Mouse (Mus musculus) inflammation-experienced regulatory T-cells, adult 6 months (primary cell): ENCODE data around the gene Btg2. TPM values are rescaled to one million over a fixed set of nuclear protein-coding genes. Genes with fewer than 3 reads are reported as not detected.
A peak's percentile ranks its signal among the peaks of the same experiment; 100 is the strongest.

Experiments used
- ATAC-seq: one replicate; pipeline ENCODE4 v1.8.0; 2017
- polyA plus RNA-seq, 3 experiments: library from polyadenylated mRNA; unstranded; fragments of 100-300 nt; shearing (Covaris generic); gene quantifications; one replicate each; pipeline ENCODE4 v1.2.1; 2017

Btg2 gene
- 100 to 1,000 TPM; 168 to 251 (median 221) TPM for polyA plus RNA-seq

GRCm38 (mm10) chr1:134078802-134079476 lies at the start of gene Btg2:
Btg2 (minus strand) TSS chr1:134079120.
- peak; percentile 67 for ATAC-seq

GRCm38 (mm10) chr1:134122195-134122594 lies 43.3 kb upstream of the Btg2 start:
- ATAC-seq, result no peak

GRCm38 (mm10) chr1:134120179-134120578 lies 41.3 kb upstream of the Btg2 start:
- no peak for ATAC-seq

GRCm38 (mm10) chr1:134117110-134117509 lies 38.2 kb upstream of the Btg2 start:
- ATAC-seq, result no peak

GRCm38 (mm10) chr1:134115424-134115823 lies 36.5 kb upstream of the Btg2 start:
- ATAC-seq, result no peak

GRCm38 (mm10) chr1:134114730-134115129 lies 35.8 kb upstream of the Btg2 start:
- no peak for ATAC-seq

- no peak for ATAC-seq
Observed at GRCm38 (mm10) chr1:134114018-134114417, 35.1 kb upstream of the Btg2 start.

GRCm38 (mm10) chr1:134113560-134113959 lies 34.6 kb upstream of the Btg2 start:
- no peak for ATAC-seq

GRCm38 (mm10) chr1:134110979-134111378 lies 32.1 kb upstream of the Btg2 start, which contains the start of gene Chit1:
Chit1 (plus strand) TSS chr1:134111242.
- peak; percentile 54 for ATAC-seq

GRCm38 (mm10) chr1:134110449-134110848 lies 31.5 kb upstream of the Btg2 start:
- no peak for ATAC-seq

GRCm38 (mm10) chr1:134110015-134110414 lies 31.1 kb upstream of the Btg2 start:
- no peak for ATAC-seq

GRCm38 (mm10) chr1:134107777-134108176 lies 28.9 kb upstream of the Btg2 start:
- ATAC-seq, result no peak

GRCm38 (mm10) chr1:134106719-134107118 lies 27.8 kb upstream of the Btg2 start:
- peak; percentile 87 for ATAC-seq

- no peak for ATAC-seq
Observed at GRCm38 (mm10) chr1:134105764-134106430, 27.0 kb upstream of the Btg2 start.

GRCm38 (mm10) chr1:134105043-134105763 lies 26.3 kb upstream of the Btg2 start:
- ATAC-seq, result no peak

- no peak for ATAC-seq
Observed at GRCm38 (mm10) chr1:134103861-134104260, 24.9 kb upstream of the Btg2 start.

- no peak for ATAC-seq
Observed at GRCm38 (mm10) chr1:134101593-134101992, 22.7 kb upstream of the Btg2 start.

- ATAC-seq, result no peak
Observed at GRCm38 (mm10) chr1:134100928-134101327, 22.0 kb upstream of the Btg2 start.

- ATAC-seq, result no peak
Observed at GRCm38 (mm10) chr1:134100401-134100800, 21.5 kb upstream of the Btg2 start.

GRCm38 (mm10) chr1:134099516-134100235 lies 20.8 kb upstream of the Btg2 start:
- ATAC-seq, result peak; percentile 36

GRCm38 (mm10) chr1:134098726-134099515 lies 20.0 kb upstream of the Btg2 start:
- ATAC-seq, result peak; percentile 98
